Mouse (Mus musculus) forelimb bud, embryonic 11.5 days (tissue): ENCODE data around the gene Syce1.

ENCODE experiments used
- DNase-seq: peaks from one replicate; pipeline ENCODE4 v3.0.0-alpha.2; 2012; ENCODE audit warnings: low read depth, low spot score

The Syce1 gene

DNA sequence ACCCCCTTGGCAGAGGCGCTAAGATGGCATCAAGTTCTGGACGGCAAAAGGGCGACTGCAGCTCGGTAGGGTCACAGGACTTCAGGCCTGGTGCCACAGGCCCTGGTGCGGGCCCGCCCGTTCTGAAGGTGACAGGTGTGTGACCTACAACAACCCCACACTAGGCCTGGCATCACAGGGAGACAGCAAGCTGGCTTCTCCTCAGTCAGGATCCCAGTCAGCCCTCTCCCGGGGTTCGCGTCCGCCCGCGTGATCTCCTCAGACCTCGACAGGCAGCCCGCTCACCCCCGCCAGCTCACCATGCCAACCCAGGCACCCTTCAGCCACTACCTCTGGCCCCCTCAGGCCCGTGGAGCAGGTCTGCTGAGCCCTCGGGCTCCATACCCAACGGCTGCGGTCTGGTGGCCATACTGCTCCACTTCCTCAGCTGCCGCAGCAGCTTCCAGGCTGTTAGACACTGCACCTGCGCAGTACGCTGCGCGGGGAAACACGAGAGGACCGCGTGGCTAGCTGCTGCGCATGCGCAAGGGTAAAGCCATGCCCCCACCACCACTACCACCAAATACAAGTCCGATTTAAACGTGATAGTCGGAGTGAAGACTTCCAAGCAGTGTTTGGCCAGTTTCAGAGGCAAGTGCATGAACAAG, at the start of gene Syce1:
Gene Syce1 (minus strand): TSS at position 447 of the 647 bp plus-strand sequence.
- DNase-seq: no peak

DNA sequence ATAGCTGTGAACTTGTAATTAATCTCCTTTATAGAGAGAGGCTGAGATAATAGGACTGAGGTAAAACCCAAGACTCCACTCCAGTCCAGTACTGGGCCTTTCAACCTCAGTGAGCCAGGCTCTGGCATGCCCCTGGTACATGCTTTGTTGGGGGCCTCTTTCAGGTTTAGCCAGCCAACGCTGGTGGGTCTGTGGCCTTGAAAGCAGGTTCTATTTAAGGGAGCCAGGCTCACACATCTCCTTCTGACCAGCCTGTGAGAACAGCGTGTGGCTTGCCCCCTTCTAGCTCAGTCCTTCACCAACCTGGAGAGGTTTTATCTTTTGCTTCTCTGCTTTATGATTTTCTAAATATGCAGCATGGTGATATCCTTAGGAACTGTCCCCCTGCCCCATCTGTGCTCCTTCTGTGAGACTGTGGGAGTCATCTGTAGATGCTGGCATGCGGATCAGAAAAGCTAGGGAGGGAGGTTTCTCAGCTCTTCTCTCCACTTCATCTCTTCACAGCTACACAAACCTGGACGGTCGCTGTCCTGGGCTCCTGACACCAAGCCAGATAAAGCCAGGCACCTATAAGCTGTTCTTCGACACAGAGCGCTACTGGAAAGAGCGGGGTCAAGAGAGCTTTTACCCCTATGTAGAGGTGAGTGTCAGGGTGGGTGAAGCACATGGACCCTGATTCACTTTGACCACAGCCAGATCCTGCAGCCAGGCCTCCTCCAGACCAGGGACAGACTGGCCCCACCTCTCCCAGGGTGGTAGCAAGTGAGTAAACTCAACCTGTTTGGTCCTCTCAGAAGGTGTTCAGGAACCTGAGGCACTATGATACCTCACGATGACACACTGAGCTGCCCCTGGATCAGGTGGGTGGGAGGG, 48.8 kb upstream of the Syce1 start:
- DNase-seq: no peak

DNA sequence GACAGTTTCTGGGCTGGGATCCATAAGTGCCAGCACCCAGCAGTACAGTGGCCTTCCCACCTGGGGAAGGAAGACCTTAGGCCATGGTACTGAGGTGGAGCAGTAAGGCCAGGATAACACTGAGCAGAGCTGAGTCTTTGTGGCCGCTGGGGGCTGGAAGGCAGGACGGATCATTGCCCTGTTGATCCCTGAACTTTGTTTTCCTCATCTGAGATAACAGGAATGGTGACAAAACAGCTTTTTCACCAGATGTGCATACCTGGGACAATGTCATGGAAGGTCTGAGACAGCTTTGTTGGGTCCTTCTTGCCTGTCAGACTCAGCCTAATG, 48.1 kb upstream of the Syce1 start:
- DNase-seq: no peak

- no peak for DNase-seq
Measured at GRCm38 (mm10) chr7:140834968-140835757, 47.5 kb upstream of the Syce1 start, which contains the start of gene Urah. Gene Urah (plus strand): TSS chr7:140835018.

- no peak for DNase-seq
Measured at GRCm38 (mm10) chr7:140833341-140833740, 45.7 kb upstream of the Syce1 start.

- DNase-seq: no peak
Measured at GRCm38 (mm10) chr7:140831447-140831846, 43.8 kb upstream of the Syce1 start.

DNA sequence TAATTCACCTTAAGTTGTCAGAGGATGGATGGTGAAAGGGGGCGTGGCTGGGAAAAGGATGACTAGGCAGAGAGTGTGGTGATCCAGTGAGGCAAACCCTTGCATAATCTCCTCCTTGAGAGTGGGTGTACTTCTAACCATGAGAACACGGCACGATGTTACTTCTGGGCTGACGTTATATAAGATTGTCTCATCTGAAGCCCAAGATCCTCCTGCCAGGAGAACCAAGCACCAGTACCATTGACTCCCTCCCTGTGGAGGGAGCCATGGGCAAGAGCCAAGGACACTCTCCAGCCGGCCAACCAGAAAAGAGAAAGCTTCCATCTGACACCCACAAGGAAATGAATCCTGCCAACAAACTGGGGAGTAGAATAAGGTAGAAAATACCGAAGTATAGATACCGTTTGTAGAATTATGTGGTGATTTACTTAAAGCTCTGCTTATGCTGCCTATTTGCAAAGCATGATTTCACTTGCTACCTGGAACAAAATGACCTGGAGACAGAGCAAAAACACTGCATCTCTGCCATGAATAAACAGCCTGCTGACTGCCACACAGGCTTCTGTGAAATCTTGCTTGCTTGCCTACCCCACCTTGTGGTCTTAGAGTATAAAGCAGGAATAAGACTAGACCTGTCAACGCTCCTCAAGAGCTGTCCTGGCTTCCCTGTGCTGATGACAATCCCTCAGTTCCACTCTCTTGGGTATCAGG, 40.7 kb upstream of the Syce1 start:
- DNase-seq: peak; percentile 28

DNA sequence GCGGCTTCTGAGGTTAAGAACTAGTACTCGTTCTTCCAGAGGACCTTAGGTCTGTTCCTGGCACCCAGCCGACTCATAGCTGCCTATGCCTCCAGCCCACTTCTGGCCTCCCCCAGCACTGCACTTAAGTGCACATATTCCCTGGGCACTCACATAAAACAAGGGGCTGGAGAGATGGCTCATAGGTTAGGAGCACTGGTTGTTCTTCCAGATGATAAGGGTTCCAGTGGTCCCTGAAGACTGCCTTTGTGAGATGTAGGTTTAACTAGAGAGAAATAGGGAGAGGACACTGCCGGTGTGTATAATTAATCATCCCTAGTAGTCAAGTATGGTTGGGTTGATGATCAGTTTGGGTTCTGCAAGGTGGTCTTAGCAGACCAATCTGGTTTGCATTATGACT, 35.1 kb upstream of the Syce1 start:
- no peak for DNase-seq

GRCm38 (mm10) chr7:140821653-140822329, 34.1 kb upstream of the Syce1 start, which contains the start of gene Zfp941:
Gene Zfp941 (minus strand): TSS chr7:140822178.
- peak; percentile 60 for DNase-seq

- no peak for DNase-seq
Measured at GRCm38 (mm10) chr7:140821305-140821652, 33.6 kb upstream of the Syce1 start.

- DNase-seq: no peak
Measured at GRCm38 (mm10) chr7:140820173-140820572, 32.5 kb upstream of the Syce1 start.

DNA sequence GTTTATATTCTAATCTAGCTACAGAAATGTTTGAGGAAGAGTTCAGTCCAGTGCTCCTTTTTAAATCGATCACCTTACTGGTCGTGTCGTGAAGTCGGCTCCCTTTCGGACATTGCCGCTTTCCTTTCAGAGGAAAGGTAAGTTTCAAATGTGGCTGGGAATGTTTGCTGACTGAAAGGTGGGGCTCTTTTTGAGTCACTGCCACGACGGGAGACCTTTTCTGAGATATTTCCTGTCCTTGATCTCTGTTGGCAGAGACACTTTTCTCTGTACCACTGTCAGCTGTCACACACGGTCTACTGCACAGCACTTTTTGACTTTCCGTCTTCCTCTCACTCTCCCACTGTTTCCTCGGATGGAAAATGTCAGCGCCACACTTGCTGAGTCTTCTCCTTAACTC, 25.2 kb upstream of the Syce1 start:
- DNase-seq: no peak

GRCm38 (mm10) chr7:140811714-140812113, 24.1 kb upstream of the Syce1 start:
- DNase-seq: no peak

DNA sequence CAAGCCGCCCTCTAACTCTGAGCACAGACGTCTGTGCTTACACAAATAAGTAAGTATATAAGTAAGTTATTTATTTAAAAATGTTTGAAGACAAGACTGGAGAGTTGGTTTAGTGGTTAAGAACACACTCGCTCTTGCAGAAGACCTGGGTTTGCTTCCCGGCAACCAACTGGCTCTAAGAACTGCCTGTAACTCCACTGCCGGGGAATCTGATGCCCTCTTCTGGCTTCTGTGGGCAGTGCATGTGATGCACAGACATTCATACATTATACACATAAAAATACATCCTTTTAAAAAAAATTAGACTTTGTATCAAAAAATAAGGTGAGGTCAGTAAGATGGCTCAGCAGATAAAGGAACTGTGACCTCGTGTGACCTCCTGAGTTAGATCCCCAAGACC, 22.8 kb upstream of the Syce1 start:
- DNase-seq: peak; percentile 12

DNA sequence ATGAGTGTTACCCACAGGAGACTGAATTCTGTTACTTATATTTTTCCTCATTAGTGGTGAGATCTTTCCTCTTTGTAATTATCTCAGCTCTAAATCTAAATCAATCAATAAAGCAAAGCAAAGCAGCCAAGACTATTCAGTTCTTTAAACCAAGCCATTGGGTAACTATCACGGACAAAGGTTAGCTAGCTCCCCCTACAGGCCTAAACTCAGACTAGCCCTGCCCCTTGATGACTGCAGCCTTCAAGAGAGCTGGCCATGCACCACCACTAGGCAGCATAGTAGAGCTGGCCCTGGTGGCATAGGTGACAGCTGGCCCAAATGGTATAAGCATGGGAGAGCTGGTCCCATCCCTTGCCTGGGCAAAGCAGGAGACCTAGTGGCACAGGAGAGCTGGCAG, 18.1 kb upstream of the Syce1 start:
- peak; percentile 23 for DNase-seq

DNA sequence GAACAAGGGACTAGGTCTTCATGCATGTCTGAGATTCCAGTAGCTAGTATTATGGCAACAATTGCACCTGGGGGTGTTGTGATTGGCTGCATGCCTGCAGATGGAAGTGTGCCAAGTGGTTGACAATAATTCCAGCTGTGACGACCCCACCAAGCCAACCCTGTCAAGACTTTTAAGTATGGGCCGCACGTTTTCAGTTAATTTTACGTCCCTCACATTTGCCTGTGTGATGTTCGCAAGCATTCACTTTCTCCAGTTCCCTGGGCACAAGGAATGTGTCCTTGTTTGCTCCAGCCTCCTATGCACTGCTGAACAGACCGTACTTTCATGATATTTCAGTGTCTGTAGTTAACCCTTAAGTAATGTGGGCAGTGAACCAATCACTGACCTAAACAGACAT, 15.0 kb upstream of the Syce1 start:
- DNase-seq: no peak

DNA sequence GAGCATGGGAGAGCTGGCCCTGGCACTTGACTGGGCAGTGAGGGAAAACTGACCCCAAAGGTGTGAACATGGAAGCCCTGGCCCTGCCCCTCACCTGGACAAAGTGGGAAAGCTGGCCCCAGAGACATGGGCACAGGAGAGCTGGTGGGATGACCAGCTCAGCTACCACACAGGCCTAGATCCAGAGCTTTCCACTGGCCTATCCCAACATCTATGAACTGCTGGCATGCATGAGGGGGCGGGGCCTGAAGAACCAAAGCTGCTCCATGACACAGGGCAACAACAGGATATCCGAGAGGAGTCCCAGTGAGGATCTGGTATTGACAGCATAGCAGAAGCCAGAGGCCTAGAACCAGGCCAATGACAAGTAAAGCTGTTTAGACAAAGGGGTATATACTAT, 10.6 kb upstream of the Syce1 start:
- DNase-seq: no peak

- DNase-seq: no peak
Measured at GRCm38 (mm10) chr7:140797619-140798018, 10.0 kb upstream of the Syce1 start.

GRCm38 (mm10) chr7:140793541-140793940, 5.9 kb upstream of the Syce1 start:
- DNase-seq: no peak

GRCm38 (mm10) chr7:140788053-140788435, 392 bp upstream of the Syce1 start:
- DNase-seq: no peak

DNA sequence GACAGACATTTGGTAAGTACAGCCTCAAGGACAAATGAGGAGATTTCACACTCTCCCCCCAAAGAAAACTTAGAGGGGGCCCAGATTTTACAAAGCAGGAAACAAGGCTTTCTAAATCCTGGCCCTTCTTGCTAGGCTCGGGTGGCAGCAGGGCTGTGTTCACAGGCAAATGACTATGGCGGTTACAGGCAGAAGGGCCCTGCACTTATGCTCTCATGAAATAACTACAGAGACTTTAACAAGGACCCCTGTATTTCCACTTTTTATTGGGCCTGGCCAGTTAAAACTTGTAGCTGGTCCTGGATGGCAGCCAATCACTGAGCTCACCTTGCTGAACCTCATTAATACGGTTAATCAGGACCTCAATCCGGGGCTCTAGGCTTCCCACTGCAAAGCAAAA, 7.1 kb downstream of the Syce1 start:
- peak; percentile 20 for DNase-seq
